Mouse (Mus musculus) hindbrain, embryonic 15.5 days (tissue): ENCODE data around the gene Trim30a. TPM values are rescaled to one million over a fixed set of nuclear protein-coding genes. Genes with fewer than 3 reads are reported as not detected.
A peak's percentile ranks its signal among the peaks of the same experiment; 100 is the strongest.
"Not testable (repeated sequence)": the region's sequence is repeated elsewhere in the genome, so short reads cannot be mapped to it uniquely, and the experiment has no call there.

Experiments
- ATAC-seq: fragments of 200-750 bp; cut with Nextera tagmentation; 2 replicates; pipeline ENCODE4 v1.8.0; 2017; ENCODE audit warnings: low read depth, moderate number of reproducible peaks, moderate TSS enrichment; ENCODE audit not compliant: low FRiP score
- H3K27ac ChIP-seq: fragments of 300-500 bp; sonication (generic); replicated peaks from 2 replicates; pipeline ENCODE4 v1.5.1; 2015; ENCODE audit warnings: mild to moderate bottlenecking, inconsistent platforms
- H3K27me3 ChIP-seq: fragments of 300-500 bp; sonication (generic); 2 replicates; pipeline ENCODE4 v1.6.1; 2015; ENCODE audit warnings: control low read depth, inconsistent platforms
- H3K36me3 ChIP-seq: fragments of 300-500 bp; sonication (generic); 2 replicates; pipeline ENCODE4 v1.6.1; 2015; ENCODE audit warnings: control low read depth, inconsistent platforms
- H3K4me1 ChIP-seq: fragments of 300-500 bp; sonication (generic); replicated peaks from 2 replicates; pipeline ENCODE4 v1.6.1; 2015; ENCODE audit warnings: control low read depth, inconsistent platforms
- H3K4me2 ChIP-seq: fragments of 300-500 bp; sonication (generic); 2 replicates; pipeline ENCODE4 v1.6.1; 2015; ENCODE audit warnings: moderate library complexity, mild to moderate bottlenecking, inconsistent platforms
- H3K4me3 ChIP-seq: fragments of 300-500 bp; sonication (generic); 2 replicates; pipeline ENCODE4 v1.5.1; 2015; ENCODE audit warnings: mild to moderate bottlenecking, inconsistent platforms
- H3K9ac ChIP-seq: fragments of 300-500 bp; sonication (generic); 2 replicates; pipeline ENCODE4 v1.6.1; 2015; ENCODE audit warnings: inconsistent platforms
- H3K9me3 ChIP-seq: fragments of 300-500 bp; sonication (generic); 2 replicates; pipeline ENCODE4 v1.6.1; 2016; ENCODE audit warnings: control low read depth, inconsistent platforms
- WGBS: fragments of 180-500 bp; shearing (Covaris S2); methylation state at CpG from one replicate; pipeline ENCODE4 v1.1.7; 2015; 5-methylcytosine and 5-hydroxymethylcytosine counted together
- polyA plus RNA-seq: library from polyadenylated mRNA; unstranded; fragments of >200 nt; fragmentation: Nextera tagmentation; extraction: Ambion mirVana; gene quantifications from 2 replicates; pipeline ENCODE4 v1.2.1, GENCODE M21; 2015

Trim30a gene
- 0.41 and 0.94 TPM in 2 replicates for polyA plus RNA-seq

DNA sequence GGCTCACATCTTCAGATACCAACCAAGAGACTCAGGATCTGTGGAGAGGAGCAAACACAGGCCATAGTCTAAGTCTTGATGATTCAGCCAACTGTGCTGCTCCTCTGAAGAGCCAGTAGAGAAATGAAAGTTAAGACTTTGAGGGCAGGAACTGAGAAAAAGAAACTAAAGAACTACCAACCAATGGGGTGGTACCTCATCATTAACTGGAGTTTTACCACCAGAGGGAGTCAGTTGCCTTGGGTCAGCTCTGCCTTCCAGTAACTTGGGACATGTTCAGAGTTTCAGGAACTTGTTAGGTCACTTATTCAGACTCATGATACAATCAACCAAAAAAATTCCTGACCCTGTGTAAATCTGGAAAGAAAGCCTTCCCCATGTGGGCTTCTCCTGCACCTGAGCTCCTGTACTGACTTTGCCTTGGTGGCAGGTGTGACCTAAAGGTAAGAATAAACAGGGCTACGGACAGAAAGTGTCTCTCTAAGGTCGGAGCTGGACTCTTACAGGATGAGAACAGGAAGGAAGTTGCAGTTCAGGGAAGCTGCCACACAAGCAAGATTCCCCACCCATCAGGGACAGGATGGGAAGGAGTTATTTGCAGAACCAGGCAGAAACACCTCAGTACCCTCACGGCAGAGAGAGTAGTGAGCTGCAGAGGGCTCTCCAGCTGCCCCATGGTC, at the start of gene Trim30a:
Trim30a (minus strand) TSS at position 129 of the 680 bp plus-strand sequence.
- ATAC-seq, result no peak
- Histone ChIP-seq H3K4me2 (no peak within 1 kb of the TSS), H3K4me3 (no peak within 1 kb of the TSS), H3K36me3 (no peaks in the 10 kb centered on the region), H3K9ac (no peak within 1 kb of the TSS), H3K27me3 (no peaks in the 10 kb centered on the region), H3K4me1 (no peaks in the 10 kb centered on the region), H3K27ac (no peak within 1 kb of the TSS), H3K9me3 (no peaks in the 10 kb centered on the region)
- 90% methylated on average over 3 of the region's 3 CpGs for WGBS

DNA sequence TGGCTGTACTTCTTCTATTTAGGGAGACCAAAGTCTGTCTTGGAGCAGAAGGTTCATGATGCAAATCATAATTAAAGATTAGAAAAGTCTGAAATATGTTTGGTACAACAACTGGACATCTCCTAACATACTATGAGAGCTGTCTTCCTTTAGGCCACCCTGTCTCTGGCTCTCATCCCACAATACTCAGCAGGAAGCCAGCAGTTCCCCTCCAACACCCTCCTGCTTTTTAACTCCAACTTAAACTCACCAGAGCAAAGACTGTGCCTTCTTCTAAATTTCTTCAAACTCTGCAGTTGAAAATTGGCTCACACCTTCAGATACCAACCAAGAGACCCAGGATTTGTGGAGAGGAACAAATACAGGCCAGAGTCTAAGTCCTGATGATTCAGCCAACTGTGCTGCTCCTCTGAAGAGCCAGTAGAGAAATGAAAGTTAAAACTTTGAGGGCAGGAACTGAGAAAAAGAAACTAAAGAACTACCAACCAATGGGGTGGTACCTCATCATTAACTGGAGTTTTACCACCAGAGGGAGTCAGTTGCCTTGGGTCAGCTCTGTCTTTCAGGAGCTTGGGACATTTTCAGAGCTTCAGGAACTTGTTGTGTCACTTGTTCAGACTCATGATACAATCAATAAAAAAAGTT, 42.5 kb upstream of the Trim30a start, which contains the start of gene Trim30d:
Trim30d (minus strand) TSS at position 429 of the 645 bp plus-strand sequence.
- H3K4me3 ChIP-seq, H3K4me1 ChIP-seq, H3K9me3 ChIP-seq, H3K27ac ChIP-seq, H3K4me2 ChIP-seq, H3K9ac ChIP-seq, H3K36me3 ChIP-seq, ATAC-seq, H3K27me3 ChIP-seq: not testable (repeated sequence)

DNA sequence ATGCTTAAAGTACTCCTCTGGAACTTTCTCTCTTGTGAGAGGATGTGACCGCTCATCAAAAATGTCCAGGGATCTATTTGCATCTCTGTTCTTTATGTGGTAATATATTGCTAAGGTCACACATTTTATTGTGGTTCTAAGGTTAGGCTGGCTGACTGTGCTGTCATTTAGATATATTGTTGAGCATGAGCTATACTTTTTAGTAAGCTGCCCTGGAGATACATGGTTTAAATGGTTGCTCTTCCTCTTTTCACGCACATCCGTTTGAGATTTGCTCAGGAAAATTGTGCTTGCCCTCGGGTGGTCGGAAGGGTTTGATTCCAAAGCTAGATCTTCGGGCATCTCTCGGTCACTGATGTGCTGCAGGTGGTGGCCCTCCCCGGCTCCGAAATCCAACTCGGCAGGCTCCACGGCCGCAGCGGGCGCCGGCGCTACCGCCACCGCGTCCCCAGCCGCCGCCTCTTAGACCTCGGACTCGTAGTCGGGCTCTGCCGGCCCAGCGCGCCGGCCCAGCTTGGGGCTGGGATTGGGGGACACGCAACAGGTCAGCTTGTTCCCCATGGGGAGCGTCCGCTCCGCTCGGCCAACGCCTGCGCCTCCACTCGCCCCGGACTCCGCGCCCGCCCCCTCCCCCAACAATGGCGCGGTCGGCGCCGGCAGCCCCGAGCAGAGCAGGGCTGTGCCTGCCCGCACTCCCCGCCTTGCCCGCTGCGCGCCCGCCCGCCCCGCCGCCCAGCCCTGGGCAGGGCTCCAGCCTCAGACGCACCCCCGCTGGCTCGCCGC, 36.8 kb upstream of the Trim30a start:
- WGBS, result 3% methylated on average over 59 of the region's 59 CpGs
- H3K4me2 ChIP-seq, result peak overlapping the region; percentile 63
- no peaks in the 10 kb centered on the region for H3K9me3 ChIP-seq
- no peaks in the 10 kb centered on the region for H3K27me3 ChIP-seq
- H3K4me3 ChIP-seq, result peak overlapping the region; percentile 54
- peak overlapping the region; percentile 41 for H3K9ac ChIP-seq
- peak; percentile 94 for ATAC-seq
- no peak overlapping the region for H3K27ac ChIP-seq
- no peaks in the 10 kb centered on the region for H3K4me1 ChIP-seq
- no peaks in the 10 kb centered on the region for H3K36me3 ChIP-seq

DNA sequence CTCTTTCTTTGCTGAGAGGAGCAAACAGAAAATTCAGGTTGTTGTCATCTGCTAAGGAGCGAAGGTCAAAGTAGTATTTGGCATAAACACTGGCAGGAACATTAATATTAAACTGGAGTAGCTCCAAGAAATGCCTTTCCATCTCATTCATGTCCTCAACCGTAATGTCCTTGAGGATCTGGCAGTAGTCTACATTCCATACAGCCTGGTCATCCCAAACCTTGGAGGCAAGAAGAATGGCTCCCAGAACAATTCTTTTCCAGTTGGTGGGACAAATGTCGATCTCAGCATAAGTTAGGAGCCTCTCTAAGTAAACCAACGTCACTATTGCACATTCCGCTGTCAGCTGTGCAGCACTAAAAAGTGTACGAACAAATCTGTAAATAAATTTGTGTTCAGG, 36.2 kb upstream of the Trim30a start:
- not testable (repeated sequence) for H3K9ac ChIP-seq, H3K27me3 ChIP-seq, H3K4me1 ChIP-seq, H3K36me3 ChIP-seq, H3K4me2 ChIP-seq, H3K9me3 ChIP-seq, H3K27ac ChIP-seq, ATAC-seq, H3K4me3 ChIP-seq
- 75% methylated on average over 6 of the region's 6 CpGs for WGBS

DNA sequence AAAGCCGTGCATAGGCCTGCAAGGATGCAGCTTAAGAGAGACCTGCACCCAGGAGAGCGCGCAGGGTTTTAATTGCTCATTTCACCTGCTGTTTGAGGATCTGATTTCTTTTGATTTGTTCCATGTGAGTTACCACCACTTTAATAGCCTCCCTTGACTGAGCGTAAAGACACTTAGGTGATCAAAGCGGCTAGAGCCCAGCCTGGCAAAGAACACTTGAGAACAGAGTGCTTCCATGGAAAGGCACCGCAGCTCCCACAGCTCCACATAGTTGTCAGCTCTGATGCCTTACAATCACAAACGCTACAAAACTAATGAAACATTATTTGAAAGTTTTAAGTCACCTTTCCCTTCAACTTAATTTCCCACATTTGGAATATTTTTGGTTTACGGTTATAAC, 34.5 kb upstream of the Trim30a start:
- not testable (repeated sequence) for ATAC-seq, H3K4me3 ChIP-seq, H3K4me2 ChIP-seq, H3K4me1 ChIP-seq, H3K36me3 ChIP-seq, H3K27ac ChIP-seq, H3K9ac ChIP-seq, H3K27me3 ChIP-seq, H3K9me3 ChIP-seq
- WGBS, result 72% methylated on average over 7 of the region's 8 CpGs

DNA sequence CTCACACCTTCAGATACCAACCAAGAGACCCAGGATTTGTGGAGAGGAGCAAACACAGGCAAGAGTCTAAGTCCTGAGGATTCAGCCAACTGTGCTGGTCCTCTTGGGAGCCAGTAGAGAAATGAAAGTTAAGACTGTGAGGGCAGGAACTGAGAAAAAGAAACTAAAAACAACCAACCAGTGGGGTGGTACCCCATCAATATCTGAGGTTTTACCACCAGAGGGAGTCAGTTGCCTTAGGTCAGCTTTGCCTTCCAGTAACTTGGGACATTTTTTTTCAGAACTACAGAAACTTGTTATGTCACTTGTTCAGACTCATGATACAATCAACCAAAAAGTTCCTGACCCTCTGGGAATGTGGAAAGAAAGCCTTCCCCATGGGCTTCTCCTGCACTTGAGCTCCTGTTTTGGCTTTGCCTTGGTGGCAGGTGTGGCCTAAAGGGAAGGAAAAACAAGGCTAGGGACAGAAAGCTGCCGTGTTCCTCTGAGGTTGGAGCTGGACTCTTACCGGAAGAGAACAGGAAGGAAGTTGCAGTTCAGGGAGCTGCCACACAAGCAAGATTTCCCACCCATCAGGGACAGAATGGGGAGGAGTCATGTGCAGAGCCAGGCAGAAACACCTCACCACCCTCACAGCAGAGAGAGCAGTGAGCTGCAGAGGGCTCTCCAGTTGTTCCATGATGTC, 18.9 kb downstream of the Trim30a start:
- Histone ChIP-seq H3K9ac (no peak overlapping the region), H3K27ac (no peak overlapping the region), H3K4me2 (no peak overlapping the region), H3K27me3 (no peaks in the 10 kb centered on the region), H3K9me3 (no peaks in the 10 kb centered on the region), H3K4me1 (no peaks in the 10 kb centered on the region), H3K36me3 (no peaks in the 10 kb centered on the region), H3K4me3 (no peak overlapping the region)
- no peak for ATAC-seq
- WGBS, result 90% methylated on average over 2 of the region's 2 CpGs

DNA sequence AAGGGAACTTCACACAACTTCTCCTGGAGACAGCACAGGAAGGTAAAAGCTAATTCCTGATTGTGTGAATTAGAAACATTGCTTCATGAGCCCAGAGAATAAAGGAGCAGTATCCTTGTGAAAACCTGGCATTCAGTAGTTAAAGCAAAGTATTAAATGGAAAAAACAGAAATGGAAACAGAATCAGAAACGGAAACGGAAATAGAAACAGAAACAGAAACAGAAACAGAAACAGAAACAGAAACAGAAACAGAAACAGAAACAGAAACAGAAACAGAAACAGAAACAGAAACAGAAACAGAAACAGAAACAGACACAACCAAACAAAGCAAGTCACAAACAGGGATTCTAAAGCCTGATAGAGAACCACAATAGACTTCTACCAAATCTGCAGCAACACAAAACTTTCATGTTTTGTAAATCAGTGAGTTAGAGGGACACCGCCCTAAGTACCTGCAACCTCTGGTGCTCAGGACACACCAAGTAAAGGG, 60.5 kb downstream of the Trim30a start:
- Histone ChIP-seq H3K9ac (no peak overlapping the region), H3K4me1 (no peaks in the 10 kb centered on the region), H3K9me3 (no peaks in the 10 kb centered on the region), H3K36me3 (no peaks in the 10 kb centered on the region), H3K27ac (no peak overlapping the region), H3K4me3 (no peak overlapping the region), H3K27me3 (no peaks in the 10 kb centered on the region), H3K4me2 (no peak overlapping the region)
- WGBS, result 98% methylated on average over 3 of the region's 3 CpGs
- no peak for ATAC-seq

DNA sequence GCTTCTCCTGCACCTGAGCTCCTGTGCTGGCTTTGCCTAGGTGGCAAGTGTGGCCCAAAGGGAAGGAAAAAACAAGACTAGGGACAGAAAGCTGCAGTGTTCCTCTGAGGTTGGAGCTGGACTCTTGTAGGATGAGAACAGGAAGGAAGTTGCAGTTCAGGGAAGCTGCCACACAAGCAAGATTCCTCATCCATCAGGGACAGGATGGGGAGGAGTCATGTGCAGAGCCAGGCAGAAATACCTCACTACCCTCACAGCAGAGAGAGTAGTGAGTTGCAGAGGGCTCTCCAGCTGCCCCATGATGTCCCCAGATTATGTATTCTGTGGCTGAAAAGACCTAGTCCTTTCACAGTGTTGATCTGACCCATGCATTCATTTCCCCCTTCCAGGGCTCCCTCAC, 63.9 kb downstream of the Trim30a start:
- no peak for ATAC-seq
- Histone ChIP-seq H3K4me2 (no peak overlapping the region), H3K27ac (no peak overlapping the region), H3K4me3 (no peak overlapping the region), H3K9ac (no peak overlapping the region), H3K36me3 (no peaks in the 10 kb centered on the region), H3K27me3 (no peaks in the 10 kb centered on the region), H3K9me3 (no peaks in the 10 kb centered on the region), H3K4me1 (no peaks in the 10 kb centered on the region)

DNA sequence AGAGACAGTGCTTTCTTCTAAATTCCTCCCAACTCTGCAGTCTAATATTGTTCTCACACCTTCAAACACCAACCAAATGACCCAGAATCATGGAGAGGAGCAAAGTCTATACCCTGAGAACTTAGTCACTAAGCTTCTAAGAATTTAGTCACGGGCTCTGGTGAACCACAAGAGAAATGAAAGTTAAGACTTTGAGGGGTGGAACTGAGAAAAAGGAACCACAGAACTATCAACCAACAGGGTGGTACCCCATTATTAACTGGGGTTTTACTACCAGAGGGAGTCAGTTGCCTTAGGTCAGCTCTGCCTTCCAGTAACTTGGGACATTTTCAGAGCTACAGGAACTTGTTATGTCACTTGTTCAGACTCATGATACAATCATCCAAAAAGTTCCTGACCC, 64.3 kb downstream of the Trim30a start, which contains the start of gene Trim30c:
Trim30c (minus strand) TSS at position 140 of the 400 bp plus-strand sequence.
- Histone ChIP-seq H3K4me1 (no peaks in the 10 kb centered on the region), H3K9me3 (no peaks in the 10 kb centered on the region), H3K36me3 (no peaks in the 10 kb centered on the region), H3K9ac (no peak within 1 kb of the TSS), H3K4me2 (no peak within 1 kb of the TSS), H3K27ac (no peak within 1 kb of the TSS), H3K4me3 (no peak within 1 kb of the TSS), H3K27me3 (no peaks in the 10 kb centered on the region)
- 83% methylated on average over 1 of the region's 1 CpGs for whole genome bisulfite sequencing
- no peak for ATAC-seq

DNA sequence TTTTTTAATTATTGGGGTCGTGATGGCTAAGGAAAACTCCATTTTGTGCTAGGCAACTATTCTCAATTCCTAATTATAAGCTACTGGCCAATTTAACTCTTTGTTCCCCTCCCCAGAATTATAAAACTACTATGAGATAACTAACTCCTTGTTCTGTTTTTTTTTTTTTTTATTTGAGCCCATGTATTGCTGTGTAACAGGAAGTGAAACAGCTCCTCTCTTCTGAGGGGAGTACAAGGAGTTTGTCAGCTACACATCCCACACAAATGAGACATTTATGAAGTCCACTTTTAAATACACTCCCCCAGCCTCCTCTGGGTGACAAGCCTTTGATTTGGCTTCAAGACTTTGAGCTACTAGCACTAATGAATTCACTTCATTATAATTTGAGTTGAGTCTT, 66.5 kb downstream of the Trim30a start:
- H3K4me3 ChIP-seq, result no peak overlapping the region
- H3K27me3 ChIP-seq, result no peaks in the 10 kb centered on the region
- ATAC-seq, result no peak
- H3K9ac ChIP-seq, result no peak overlapping the region
- no peaks in the 10 kb centered on the region for H3K4me1 ChIP-seq
- H3K9me3 ChIP-seq, result no peaks in the 10 kb centered on the region
- H3K36me3 ChIP-seq, result no peaks in the 10 kb centered on the region
- H3K4me2 ChIP-seq, result no peak overlapping the region
- 72% methylated on average over 1 of the region's 1 CpGs for whole genome bisulfite sequencing
- H3K27ac ChIP-seq, result no peak overlapping the region

DNA sequence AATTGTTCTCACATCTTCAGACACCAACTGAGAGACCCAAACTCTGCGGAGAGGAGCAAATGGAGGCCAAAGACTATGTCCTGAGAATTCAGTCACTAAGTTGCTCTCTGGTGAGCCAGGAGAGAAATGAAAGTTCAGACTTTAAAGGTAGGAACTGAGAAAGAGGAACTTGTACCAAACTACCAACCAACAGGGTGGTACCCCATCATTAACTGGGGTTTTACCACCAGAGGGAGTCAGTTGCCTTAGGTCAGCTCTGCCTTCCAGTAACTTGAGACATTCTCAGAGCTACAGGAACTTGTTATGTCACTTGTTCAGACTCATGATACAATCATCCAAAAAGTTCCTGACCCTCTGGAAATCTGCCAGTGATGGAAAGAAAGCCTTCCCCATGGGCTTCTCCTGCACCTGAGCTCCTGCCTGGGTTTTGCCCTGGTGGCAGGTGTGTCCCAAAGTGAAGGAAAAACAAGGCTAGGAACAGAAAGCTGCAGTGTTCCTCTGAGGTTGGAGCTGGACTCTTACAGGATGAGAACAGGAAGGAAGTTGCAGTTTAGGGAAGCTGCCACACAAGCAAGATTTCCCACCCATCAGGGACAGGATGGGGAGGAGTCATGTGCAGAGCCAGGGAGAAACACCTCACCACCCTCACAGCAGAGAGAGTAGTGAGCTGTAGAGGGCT, 95.1 kb downstream of the Trim30a start, which contains the start of gene Trim30b:
Trim30b (minus strand) TSS at position 149 of the 679 bp plus-strand sequence.
- Histone ChIP-seq H3K4me3 (no peak within 1 kb of the TSS), H3K4me1 (no peaks in the 10 kb centered on the region), H3K36me3 (no peaks in the 10 kb centered on the region), H3K27me3 (no peaks in the 10 kb centered on the region), H3K9ac (no peak within 1 kb of the TSS), H3K4me2 (no peak within 1 kb of the TSS), H3K27ac (no peak within 1 kb of the TSS), H3K9me3 (no peaks in the 10 kb centered on the region)
- 74% methylated on average over 1 of the region's 1 CpGs for WGBS
- no peak for ATAC-seq
